Mouse (Mus musculus) liver, embryonic 11.5 days (tissue): ENCODE data around the gene Aplnr. TPM values are rescaled to one million over a fixed set of nuclear protein-coding genes. Genes with fewer than 3 reads are reported as not detected.

Experiments
- ATAC-seq: fragments of 200-750 bp; cut with Nextera tagmentation; replicated peaks from 2 replicates; pipeline ENCODE4 v1.8.0; 2017; ENCODE audit warnings: moderate number of reproducible peaks, mild to moderate bottlenecking, moderate TSS enrichment, moderate library complexity; ENCODE audit not compliant: low FRiP score
- DNase-seq: peaks from one replicate; pipeline ENCODE4 v3.0.0-alpha.2; 2017; ENCODE audit warnings: low spot score
- H3K27ac ChIP-seq: fragments of 300-500 bp; sonication (generic); 2 replicates; pipeline ENCODE4 v1.5.1; 2014; ENCODE audit warnings: mild to moderate bottlenecking, low read depth, low read length, control low read depth
- H3K27me3 ChIP-seq: fragments of 300-500 bp; sonication (generic); replicated peaks from 2 replicates; pipeline ENCODE4 v1.6.1; 2014; ENCODE audit warnings: low read length, mixed read lengths; ENCODE audit not compliant: control insufficient read depth, insufficient read depth
- H3K36me3 ChIP-seq: fragments of 300-500 bp; sonication (generic); 2 replicates; pipeline ENCODE4 v1.6.1; 2014; ENCODE audit warnings: mild to moderate bottlenecking, low read length, moderate library complexity, mixed read lengths; ENCODE audit not compliant: control insufficient read depth, insufficient read depth
- H3K4me1 ChIP-seq: fragments of 300-500 bp; sonication (generic); replicated peaks from 2 replicates; pipeline ENCODE4 v1.6.1; 2014; ENCODE audit warnings: low read length, mixed read lengths; ENCODE audit not compliant: control insufficient read depth, insufficient read depth
- H3K4me2 ChIP-seq: fragments of 300-500 bp; sonication (generic); 2 replicates; pipeline ENCODE4 v1.6.1; 2014; ENCODE audit warnings: mild to moderate bottlenecking, control low read depth, moderate library complexity
- H3K4me3 ChIP-seq: fragments of 300-500 bp; sonication (generic); 2 replicates; pipeline ENCODE4 v1.5.1; 2014; ENCODE audit warnings: low read depth, low read length, control low read depth
- H3K9ac ChIP-seq: fragments of 300-500 bp; sonication (generic); 2 replicates; pipeline ENCODE4 v1.6.1; 2014; ENCODE audit warnings: low read depth, low read length, control low read depth
- H3K9me3 ChIP-seq: fragments of 300-500 bp; sonication (generic); 2 replicates; pipeline ENCODE4 v1.6.1; 2016; ENCODE audit warnings: low read length, inconsistent platforms, mixed read lengths; ENCODE audit not compliant: control insufficient read depth
- WGBS: fragments of 180-500 bp; shearing (Covaris S2); extraction: QIAGEN DNeasy Blood & Tissue Kit; methylation state at CpG from one replicate; pipeline ENCODE4 v1.1.7; 2014; 5-methylcytosine and 5-hydroxymethylcytosine counted together
- polyA plus RNA-seq: library from polyadenylated mRNA; unstranded; fragments of >200 nt; fragmentation: Nextera tagmentation; extraction: Ambion mirVana; gene quantifications from 2 replicates; pipeline ENCODE4 v1.2.1, GENCODE M21; 2014

Gene Aplnr
- polyA plus RNA-seq, 1 experiment from 2014 or later = 14.4 TPM

DNA sequence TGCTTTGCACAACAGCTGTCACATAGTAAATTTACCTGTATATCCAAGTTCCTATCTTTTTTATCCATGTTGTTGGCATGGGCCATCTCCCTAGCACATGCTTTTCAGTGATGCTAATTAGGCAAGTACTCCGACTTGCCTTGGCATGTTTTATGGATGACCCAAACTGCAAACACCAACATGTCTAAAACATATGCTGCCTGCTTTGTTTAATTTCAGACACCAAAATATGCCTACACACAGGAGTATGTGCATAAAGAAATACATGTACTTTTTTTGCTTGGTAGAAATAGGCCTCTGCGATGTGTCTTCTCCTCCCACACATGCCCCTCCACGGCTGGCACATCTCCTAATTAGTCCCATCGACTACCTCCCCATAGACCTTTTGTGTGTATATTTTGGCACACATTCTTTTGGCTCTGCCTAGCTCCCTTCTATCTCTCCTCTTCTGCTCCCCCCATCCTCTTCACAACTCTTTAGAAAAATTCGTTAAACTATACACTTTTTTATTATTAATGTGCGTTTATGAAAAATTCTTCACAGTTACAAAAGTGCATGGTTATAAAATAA lies 51.6 kb downstream of the Aplnr start:
- H3K9me3 ChIP-seq = no peaks in the 10 kb centered on the region
- H3K27me3 ChIP-seq = no peaks in the 10 kb centered on the region
- no peaks in the 10 kb centered on the region for H3K36me3 ChIP-seq
- H3K27ac ChIP-seq = no peak overlapping the region
- no peaks in the 10 kb centered on the region for H3K4me1 ChIP-seq
- no peak for DNase-seq
- H3K4me2 ChIP-seq = no peak overlapping the region
- H3K4me3 ChIP-seq = no peak overlapping the region
- no peak overlapping the region for H3K9ac ChIP-seq
- ATAC-seq = no peak
- WGBS = 85% methylated on average over 6 of the region's 6 CpGs

Other genes with a start within 250 kb of the Aplnr start
- 0.66 and 1.2 TPM in 2 replicates for gene Rtn4rl2, start 249.5 kb upstream of the Aplnr start, polyA plus RNA-seq
- 107 and 111 TPM in 2 replicates for gene Slc43a3, start 199.6 kb upstream of the Aplnr start, polyA plus RNA-seq
- 67.2 and 96.9 TPM in 2 replicates for gene Prg2, start 155.8 kb upstream of the Aplnr start, polyA plus RNA-seq
- gene Prg3, start 148.0 kb upstream of the Aplnr start, polyA plus RNA-seq = 10.2 and 16.7 TPM in 2 replicates
- 338 and 381 TPM in 2 replicates for gene Ssrp1, start 99.0 kb upstream of the Aplnr start, polyA plus RNA-seq
- 0.95 and 1.1 TPM in 2 replicates for gene P2rx3, start 98.8 kb upstream of the Aplnr start, polyA plus RNA-seq
- 3.4 and 3.7 TPM in 2 replicates for gene Tnks1bp1, start 88.2 kb upstream of the Aplnr start, polyA plus RNA-seq
- 0.32 and 0.51 TPM in 2 replicates for gene Lrrc55, start 61.0 kb downstream of the Aplnr start, polyA plus RNA-seq
- not detected in 2 replicates for gene Olfr987, start 203.1 kb downstream of the Aplnr start, polyA plus RNA-seq
- gene Olfr988, start 227.0 kb downstream of the Aplnr start, polyA plus RNA-seq = not detected in 2 replicates